Mouse (Mus musculus): ENCODE results near the gene Cdkal1. TPM values are rescaled to one million over a fixed set of nuclear protein-coding genes. Genes with fewer than 3 reads are reported as not detected.

The Cdkal1 gene
- polyA plus RNA-seq, 1 experiment: 11.5 TPM

DNA sequence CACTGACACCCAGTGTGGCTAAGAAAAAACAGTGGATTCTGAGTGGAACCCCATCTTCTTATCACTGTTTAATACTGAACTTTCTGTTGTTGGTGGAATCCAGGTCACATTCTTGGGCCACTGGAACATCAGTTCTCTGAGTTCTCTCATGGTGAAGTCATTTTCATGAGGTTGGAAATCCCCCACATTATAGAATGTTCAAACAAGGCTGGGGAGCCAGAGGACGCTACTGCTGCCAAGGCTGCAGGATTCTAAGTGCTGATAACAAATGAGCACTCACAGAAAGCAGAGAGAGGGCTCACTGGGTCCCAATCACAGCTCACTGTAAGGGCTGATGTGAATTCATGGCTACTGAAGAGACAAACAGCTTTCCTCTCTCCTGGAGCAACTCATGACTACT lies 280.7 kb downstream of the Cdkal1 start:
- Histone ChIP-seq H3K4me3 (replicated peaks; ENCODE audit: control insufficient read depth, low read depth, low read length) (no peak overlapping the region), H3K27ac (ENCODE audit: control insufficient read depth, insufficient read depth, low read depth, low read length, poor library complexity) (no peak overlapping the region), H3K4me1 (ENCODE audit: control insufficient read depth, insufficient read depth, low read length) (no peaks in the 10 kb centered on the region)
- WGBS: 54% methylated on average over 1 of the region's 1 CpGs
- TF ChIP-seq POLR2A (IDR thresholded peaks at IDR 0.05; ENCODE audit: borderline replicate concordance, control insufficient read depth, low read depth, low read length): no peak
- TF ChIP-seq CTCF (IDR thresholded peaks at IDR 0.05; ENCODE audit: control insufficient read depth, insufficient read depth, low read length): no peak

DNA sequence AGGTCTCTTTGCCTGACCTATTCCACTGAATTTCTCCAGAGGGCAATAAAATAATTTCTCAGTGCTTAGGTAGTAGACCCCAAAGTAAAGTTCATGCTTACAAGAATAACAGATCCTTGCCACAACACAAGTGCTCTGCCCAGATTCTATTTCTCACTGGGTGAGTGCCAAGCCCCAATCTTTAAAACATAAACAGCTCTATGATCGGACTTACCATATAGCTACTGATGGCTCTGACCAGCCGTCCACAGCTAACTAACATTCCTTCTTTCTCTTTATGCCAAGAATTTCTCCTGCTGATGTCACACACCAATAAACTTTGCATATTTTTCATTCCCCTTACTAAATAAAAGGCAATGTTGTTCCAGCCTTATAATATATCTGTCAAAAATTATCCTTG lies 283.0 kb downstream of the Cdkal1 start:
- H3K4me1 ChIP-seq (ENCODE audit: control insufficient read depth, insufficient read depth, low read length): no peaks in the 10 kb centered on the region
- no peak overlapping the region for H3K27ac ChIP-seq (ENCODE audit: control insufficient read depth, insufficient read depth, low read depth, low read length, poor library complexity)
- no peak for TF ChIP-seq CTCF (IDR thresholded peaks at IDR 0.05; ENCODE audit: control insufficient read depth, insufficient read depth, low read length)
- H3K4me3 ChIP-seq (replicated peaks; ENCODE audit: control insufficient read depth, low read depth, low read length): no peak overlapping the region
- 84% methylated on average over 2 of the region's 2 CpGs for WGBS

DNA sequence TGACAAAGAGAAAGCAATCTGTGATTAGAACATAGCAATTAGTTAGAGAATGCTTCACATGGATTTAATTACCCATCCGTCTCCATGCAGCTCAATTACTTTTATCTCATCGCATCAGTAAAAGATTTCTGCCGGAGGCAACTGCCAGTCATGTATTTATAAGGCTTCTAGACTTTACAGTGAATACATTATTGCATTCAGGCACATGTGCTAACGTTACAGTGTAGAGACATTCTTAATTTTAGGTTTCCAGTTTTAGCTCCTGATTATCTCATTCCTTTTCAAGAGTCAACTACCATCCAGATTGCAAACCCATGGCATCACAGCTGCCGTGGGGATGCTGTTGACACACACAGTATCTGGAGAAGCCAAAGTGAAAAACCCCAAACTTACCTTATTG lies 289.8 kb downstream of the Cdkal1 start:
- no peak overlapping the region for H3K4me3 ChIP-seq (replicated peaks; ENCODE audit: control insufficient read depth, low read depth, low read length)
- TF ChIP-seq POLR2A (IDR thresholded peaks at IDR 0.05; ENCODE audit: borderline replicate concordance, control insufficient read depth, low read depth, low read length) (no peak), CTCF (IDR thresholded peaks at IDR 0.05; ENCODE audit: control insufficient read depth, insufficient read depth, low read length) (no peak)
- no peak overlapping the region for H3K27ac ChIP-seq (ENCODE audit: control insufficient read depth, insufficient read depth, low read depth, low read length, poor library complexity)
- no peaks in the 10 kb centered on the region for H3K4me1 ChIP-seq (ENCODE audit: control insufficient read depth, insufficient read depth, low read length)
- 85% methylated on average over 5 of the region's 5 CpGs for WGBS

DNA sequence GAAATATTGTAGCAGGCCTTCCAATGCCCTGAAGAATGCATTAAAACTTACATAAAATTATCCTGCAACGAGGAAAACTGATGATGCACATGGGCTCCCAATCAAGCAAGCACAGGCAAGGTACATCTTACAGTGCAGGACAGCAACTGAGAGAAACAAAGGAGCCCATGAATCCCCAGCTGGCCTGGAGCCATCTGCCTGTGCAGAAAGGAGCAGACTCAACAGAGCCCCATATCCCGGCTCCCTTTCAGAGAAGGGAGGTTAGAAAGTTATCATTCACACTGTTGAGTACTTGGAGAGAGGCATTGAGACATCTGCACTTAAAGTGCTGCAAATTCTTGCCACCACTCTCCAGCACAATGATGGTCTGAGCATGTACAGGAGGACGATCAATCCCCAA lies 296.3 kb downstream of the Cdkal1 start:
- Histone ChIP-seq H3K4me3 (replicated peaks; ENCODE audit: control insufficient read depth, low read depth, low read length) (no peak overlapping the region), H3K27ac (ENCODE audit: control insufficient read depth, insufficient read depth, low read depth, low read length, poor library complexity) (no peak overlapping the region), H3K4me1 (ENCODE audit: control insufficient read depth, insufficient read depth, low read length) (no peaks in the 10 kb centered on the region)
- 81% methylated on average over 3 of the region's 3 CpGs for WGBS
- no peak for TF ChIP-seq CTCF (IDR thresholded peaks at IDR 0.05; ENCODE audit: control insufficient read depth, insufficient read depth, low read length)
- TF ChIP-seq POLR2A (IDR thresholded peaks at IDR 0.05; ENCODE audit: borderline replicate concordance, control insufficient read depth, low read depth, low read length): no peak

DNA sequence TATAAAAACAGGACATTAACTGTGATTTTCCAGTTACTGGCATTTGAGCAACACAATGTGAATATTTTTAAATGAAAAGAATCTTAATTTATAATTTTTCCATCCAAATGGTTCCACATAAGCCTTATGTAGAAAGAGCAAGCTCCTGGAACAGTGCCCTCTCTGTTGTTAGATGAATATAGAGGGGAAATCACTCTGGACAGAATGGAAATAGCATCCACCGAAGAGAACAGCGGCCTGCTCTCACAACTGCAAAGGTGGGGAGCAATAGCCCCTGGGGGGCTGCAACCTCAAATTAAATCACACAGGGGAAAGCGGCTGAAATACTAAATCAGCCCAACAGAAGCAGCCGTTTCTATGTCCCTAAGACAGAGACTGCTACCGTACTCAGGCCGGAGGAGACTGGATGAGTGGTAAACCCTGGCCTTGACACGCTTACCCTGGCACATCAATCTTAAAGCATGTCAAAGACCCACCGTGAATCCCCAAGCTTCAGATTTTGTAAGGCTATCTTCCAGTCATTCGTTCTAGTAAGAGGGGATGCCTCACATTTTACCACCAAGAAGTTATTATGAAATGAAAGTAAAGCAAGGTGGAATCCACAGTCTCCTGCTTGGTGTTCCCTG lies 300.2 kb downstream of the Cdkal1 start:
- Histone ChIP-seq H3K4me3 (replicated peaks; ENCODE audit: control insufficient read depth, low read depth, low read length) (no peak overlapping the region), H3K27ac (ENCODE audit: control insufficient read depth, insufficient read depth, low read depth, low read length, poor library complexity) (no peak overlapping the region), H3K4me1 (ENCODE audit: control insufficient read depth, insufficient read depth, low read length) (no peaks in the 10 kb centered on the region)
- 89% methylated on average over 9 of the region's 9 CpGs for WGBS
- TF ChIP-seq POLR2A (IDR thresholded peaks at IDR 0.05; ENCODE audit: borderline replicate concordance, control insufficient read depth, low read depth, low read length) (no peak), CTCF (IDR thresholded peaks at IDR 0.05; ENCODE audit: control insufficient read depth, insufficient read depth, low read length) (no peak)

DNA sequence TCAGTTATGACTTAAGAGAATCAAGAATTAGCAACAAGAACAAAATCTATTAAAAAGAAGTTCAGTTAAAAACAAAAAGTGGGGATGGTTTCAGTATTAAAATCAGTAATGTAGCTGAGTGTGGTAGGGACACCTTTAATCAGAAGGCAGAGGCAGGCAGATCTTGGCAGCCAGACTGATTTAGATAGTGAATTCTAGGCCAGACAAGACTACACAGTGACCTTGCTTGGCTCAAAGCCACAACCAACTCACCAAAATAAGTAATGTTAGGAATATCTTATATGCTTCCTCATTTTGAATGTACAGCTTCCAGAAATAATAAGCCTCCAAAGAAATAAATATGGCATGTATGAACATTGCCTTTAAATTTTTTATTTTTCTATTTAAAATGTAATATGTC lies 301.7 kb downstream of the Cdkal1 start:
- Histone ChIP-seq H3K4me1 (ENCODE audit: control insufficient read depth, insufficient read depth, low read length) (no peaks in the 10 kb centered on the region), H3K27ac (ENCODE audit: control insufficient read depth, insufficient read depth, low read depth, low read length, poor library complexity) (no peak overlapping the region), H3K4me3 (replicated peaks; ENCODE audit: control insufficient read depth, low read depth, low read length) (no peak overlapping the region)
- TF ChIP-seq CTCF (IDR thresholded peaks at IDR 0.05; ENCODE audit: control insufficient read depth, insufficient read depth, low read length) (no peak), POLR2A (IDR thresholded peaks at IDR 0.05; ENCODE audit: borderline replicate concordance, control insufficient read depth, low read depth, low read length) (no peak)

DNA sequence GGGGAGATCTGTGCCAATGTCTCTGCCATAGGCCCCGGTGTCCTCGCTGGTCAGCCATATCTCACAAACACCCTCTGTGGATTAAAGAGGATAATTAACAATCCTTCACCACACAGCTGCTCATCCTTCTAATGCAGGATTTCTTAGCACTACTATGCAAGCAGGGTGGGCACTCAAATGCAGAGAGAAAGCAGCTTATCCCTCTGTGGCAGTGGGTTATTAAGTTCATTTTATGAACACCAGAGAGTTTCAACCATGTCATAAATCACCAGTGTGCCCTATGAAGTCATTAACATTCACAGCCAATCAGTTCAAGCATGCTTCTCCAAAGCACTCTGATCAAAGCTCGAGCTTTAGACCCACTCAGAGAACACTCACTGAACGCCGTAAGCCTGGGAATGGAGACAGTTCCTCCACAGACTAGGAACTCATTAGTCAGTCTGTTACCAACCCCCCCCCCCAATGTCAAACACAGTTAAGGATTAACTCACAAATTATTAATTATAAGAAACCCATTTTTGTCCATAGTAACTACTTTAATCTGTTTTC lies 303.1 kb downstream of the Cdkal1 start:
- H3K4me3 ChIP-seq (replicated peaks; ENCODE audit: control insufficient read depth, low read depth, low read length): no peak overlapping the region
- H3K27ac ChIP-seq (ENCODE audit: control insufficient read depth, insufficient read depth, low read depth, low read length, poor library complexity): no peak overlapping the region
- TF ChIP-seq POLR2A (IDR thresholded peaks at IDR 0.05; ENCODE audit: borderline replicate concordance, control insufficient read depth, low read depth, low read length): no peak
- no peak for TF ChIP-seq CTCF (IDR thresholded peaks at IDR 0.05; ENCODE audit: control insufficient read depth, insufficient read depth, low read length)
- H3K4me1 ChIP-seq (ENCODE audit: control insufficient read depth, insufficient read depth, low read length): no peaks in the 10 kb centered on the region
- 84% methylated on average over 5 of the region's 5 CpGs for WGBS

DNA sequence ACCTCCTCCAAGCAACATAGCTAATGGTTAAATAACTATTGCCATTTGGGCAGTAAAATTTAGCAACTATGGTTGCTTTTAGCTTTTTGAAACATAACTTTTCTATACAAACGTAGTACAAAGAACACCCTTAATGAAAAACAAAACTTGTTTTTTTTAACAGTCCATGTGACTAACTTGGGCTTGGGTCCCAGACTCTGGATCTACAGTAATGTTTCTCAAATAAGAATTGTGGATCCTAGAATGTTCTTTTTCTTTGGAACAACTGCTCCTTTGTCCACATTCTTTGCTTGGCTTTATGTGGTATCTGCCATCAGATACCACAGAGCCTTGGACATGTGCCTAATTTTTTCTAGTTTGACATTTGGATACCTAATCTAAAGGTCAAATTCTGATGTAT lies 304.6 kb downstream of the Cdkal1 start:
- TF ChIP-seq CTCF (IDR thresholded peaks at IDR 0.05; ENCODE audit: control insufficient read depth, insufficient read depth, low read length) (no peak), POLR2A (IDR thresholded peaks at IDR 0.05; ENCODE audit: borderline replicate concordance, control insufficient read depth, low read depth, low read length) (no peak)
- no peak overlapping the region for H3K27ac ChIP-seq (ENCODE audit: control insufficient read depth, insufficient read depth, low read depth, low read length, poor library complexity)
- H3K4me3 ChIP-seq (replicated peaks; ENCODE audit: control insufficient read depth, low read depth, low read length): no peak overlapping the region
- WGBS: 86% methylated on average over 1 of the region's 1 CpGs
- no peaks in the 10 kb centered on the region for H3K4me1 ChIP-seq (ENCODE audit: control insufficient read depth, insufficient read depth, low read length)

DNA sequence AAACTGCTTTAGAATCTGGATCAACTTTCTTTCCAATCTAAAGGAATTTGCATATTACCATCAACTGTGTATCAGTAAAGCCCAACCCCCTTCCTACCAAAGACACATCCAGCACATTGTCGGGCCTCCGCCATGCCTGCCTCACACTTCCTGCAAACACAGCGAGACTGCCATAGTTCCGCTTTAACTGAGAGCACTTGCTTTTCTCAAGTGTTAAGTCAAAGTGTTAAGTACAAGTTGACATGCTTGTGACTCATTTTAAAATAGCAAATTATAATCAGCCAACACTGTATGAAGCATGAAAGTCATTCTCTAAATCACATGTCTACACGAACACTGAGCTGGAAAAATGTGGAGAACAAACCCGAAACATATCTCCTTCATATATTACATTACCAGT lies 305.3 kb downstream of the Cdkal1 start:
- no peak overlapping the region for H3K27ac ChIP-seq (ENCODE audit: control insufficient read depth, insufficient read depth, low read depth, low read length, poor library complexity)
- 85% methylated on average over 6 of the region's 6 CpGs for WGBS
- H3K4me1 ChIP-seq (ENCODE audit: control insufficient read depth, insufficient read depth, low read length): no peaks in the 10 kb centered on the region
- TF ChIP-seq CTCF (IDR thresholded peaks at IDR 0.05; ENCODE audit: control insufficient read depth, insufficient read depth, low read length) (no peak), POLR2A (IDR thresholded peaks at IDR 0.05; ENCODE audit: borderline replicate concordance, control insufficient read depth, low read depth, low read length) (no peak)
- H3K4me3 ChIP-seq (replicated peaks; ENCODE audit: control insufficient read depth, low read depth, low read length): no peak overlapping the region
